Mouse (Mus musculus) G1E (cell line): ENCODE results near the gene Plekhg4. TPM values are rescaled to one million over a fixed set of nuclear protein-coding genes. Genes with fewer than 3 reads are reported as not detected.

Experiments
- ATAC-seq: 2 replicates; pipeline ENCODE4 v1.8.0; 2016; ENCODE audit warnings: mild to moderate bottlenecking; ENCODE audit not compliant: insufficient number of reproducible peaks, poor library complexity, low FRiP score, severe bottlenecking; ENCODE audit errors: extremely low read depth
- DNase-seq: peaks from one replicate; pipeline ENCODE4 v3.0.0; 2012; ENCODE audit warnings: low spot score
- H3K27me3 ChIP-seq: 2 replicates; pipeline ENCODE4 v1.6.1; 2012; ENCODE audit warnings: mild to moderate bottlenecking, low read length, inconsistent platforms; ENCODE audit not compliant: insufficient read depth
- H3K36me3 ChIP-seq: replicated peaks from 2 replicates; pipeline ENCODE3; 2012; ENCODE audit warnings: mild to moderate bottlenecking, inconsistent platforms
- H3K4me1 ChIP-seq: 2 replicates; pipeline ENCODE4 v1.6.1; 2012; ENCODE audit warnings: low read depth, low read length, inconsistent platforms, mixed read lengths; ENCODE audit not compliant: insufficient read depth
- H3K4me3 ChIP-seq: 2 replicates; pipeline ENCODE4 v1.5.1; 2012; ENCODE audit warnings: low read depth, mild to moderate bottlenecking, inconsistent platforms, low read length, moderate library complexity, mixed read lengths
- H3K9me3 ChIP-seq: replicated peaks from 2 replicates; pipeline ENCODE4 v1.6.1; 2012; ENCODE audit warnings: inconsistent platforms
- CTCF ChIP-seq: IDR thresholded peaks from 2 replicates; pipeline ENCODE4 v1.5.1; 2012; ENCODE audit warnings: low read depth, low read length, inconsistent platforms, mixed read lengths
- GATA1 ChIP-seq: IDR thresholded peaks from 2 replicates; pipeline ENCODE4 v1.6.1; 2012; ENCODE audit warnings: borderline replicate concordance, low read length, inconsistent platforms, mixed read lengths
- GATA2 ChIP-seq: IDR thresholded peaks from 2 replicates; pipeline ENCODE4 v1.6.1; 2012; ENCODE audit warnings: low read depth, low read length, inconsistent platforms, borderline replicate concordance
- POLR2AphosphoS5 ChIP-seq: IDR thresholded peaks from 2 replicates; pipeline ENCODE4 v1.6.1; 2012; ENCODE audit warnings: low read depth, low read length, inconsistent platforms; ENCODE audit not compliant: insufficient replicate concordance
- TAL1 ChIP-seq: conservative IDR thresholded peaks from 2 replicates; pipeline ENCODE4 v1.6.1; 2012; ENCODE audit warnings: low read depth, low read length, inconsistent platforms, mixed read lengths
- polyA plus RNA-seq: library from polyadenylated mRNA; stranded (reverse); fragments of >175 nt; gene quantifications from 2 replicates; pipeline ENCODE4 v1.2.3, GENCODE M21; 2012
- total RNA-seq, 2 experiments: library from RNA; stranded (forward) in 1 of 2; stranded (reverse) in 1 of 2; fragments of 200-1000 nt in 1 of 2; fragments of >200 nt in 1 of 2; fragmentation: Nextera tagmentation in 1 of 2; gene quantifications; 2 replicates each; pipeline ENCODE4 v1.2.3; 2014 to 2017

The Plekhg4 gene
- total and polyA plus RNA-seq, 3 experiments: 0.01 to 0.11 TPM; not detected in 1

DNA sequence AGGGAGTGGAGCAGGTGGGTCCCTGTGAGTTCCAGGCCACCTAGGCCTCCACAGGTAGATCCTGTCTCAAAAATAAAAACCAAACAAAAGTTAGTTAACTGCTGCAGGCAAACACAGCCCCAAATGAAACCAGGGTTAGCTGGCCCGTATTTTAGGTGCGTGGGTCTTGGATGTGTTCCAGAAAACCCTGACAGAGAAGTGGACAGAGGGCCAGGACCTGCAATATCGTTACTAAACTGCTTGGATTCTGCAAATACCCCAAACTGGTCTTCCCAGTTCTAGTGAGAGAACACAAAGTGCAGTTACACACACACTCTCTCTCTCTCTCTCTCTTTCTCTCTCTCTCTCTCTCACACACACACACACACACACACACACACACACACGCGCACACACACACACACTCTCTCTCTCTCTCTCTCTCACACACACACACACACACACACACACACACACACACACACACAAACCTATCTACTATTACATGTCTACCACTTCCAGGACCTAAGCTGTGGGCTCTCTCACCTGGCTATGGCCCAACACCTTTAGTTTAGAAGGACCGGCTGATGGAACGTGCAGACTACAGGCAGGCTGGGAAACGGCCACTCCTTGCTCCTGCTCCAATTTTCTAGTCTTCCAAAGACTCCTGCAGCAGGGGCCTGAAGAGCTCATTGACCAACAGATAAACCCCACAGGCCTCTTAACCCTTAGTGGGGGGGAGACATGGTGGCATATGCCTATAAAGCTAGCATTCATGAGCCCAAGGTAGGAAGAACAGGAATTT, 29.1 kb upstream of the Plekhg4 start:
- H3K4me3 ChIP-seq: no peak overlapping the region
- peaks cover 16% of the 10 kb centered on the region for H3K27me3 ChIP-seq
- H3K4me1 ChIP-seq: peaks cover 94% of the 10 kb centered on the region
- no peak for DNase-seq
- no peaks in the 10 kb centered on the region for H3K9me3 ChIP-seq
- no peak for ATAC-seq
- peaks cover 13% of the 10 kb centered on the region for H3K36me3 ChIP-seq
- no peak for TF ChIP-seq GATA1
- TF ChIP-seq CTCF: no peak
- no peak for TF ChIP-seq GATA2
- TF ChIP-seq TAL1: no peak
- TF ChIP-seq POLR2AphosphoS5: no peak

DNA sequence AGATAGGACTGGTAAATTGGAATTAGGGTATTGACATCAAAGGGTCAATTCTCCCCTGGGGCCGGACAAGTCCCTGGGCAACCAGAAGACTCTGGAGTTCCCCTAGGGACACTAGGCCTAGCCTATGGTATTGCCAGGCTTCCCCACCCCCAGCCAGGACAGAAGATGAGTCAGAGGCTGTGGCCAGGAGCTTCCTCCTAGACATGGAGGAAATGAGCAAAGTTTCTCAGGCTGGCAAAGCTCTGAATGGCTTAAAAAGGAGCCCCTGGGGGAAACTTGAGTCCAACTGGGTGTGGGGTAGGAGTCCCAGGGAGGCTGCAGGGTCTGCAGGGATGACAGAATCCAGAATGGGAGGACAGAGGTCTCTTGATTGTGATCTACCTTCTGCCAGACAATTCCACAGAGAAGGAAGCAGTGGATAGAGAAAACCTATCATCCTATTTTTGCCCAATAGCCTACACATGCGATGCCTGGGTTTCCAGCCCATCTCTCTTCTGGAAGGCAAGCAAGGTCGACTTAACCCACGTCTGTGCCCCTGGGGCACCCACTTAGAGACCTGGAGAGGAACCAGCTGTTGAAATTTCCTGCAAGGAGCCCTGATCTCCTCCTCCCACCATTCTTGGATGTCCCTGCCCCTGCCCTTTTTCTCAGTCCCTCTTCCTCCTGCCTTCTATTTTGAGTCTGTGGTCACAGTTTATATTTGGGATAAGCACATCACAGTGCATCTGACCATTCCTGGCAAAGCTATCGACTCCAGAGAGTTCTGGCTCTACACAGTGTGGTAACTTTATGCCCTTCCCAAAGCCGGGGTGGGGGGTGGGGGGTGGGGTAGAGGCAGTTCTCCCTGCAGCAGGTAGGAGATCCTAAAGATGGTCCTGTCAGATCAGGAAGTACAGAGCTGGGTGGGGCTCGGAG, 27.8 kb upstream of the Plekhg4 start:
- DNase-seq: no peak
- TF ChIP-seq GATA2 (no peak), POLR2AphosphoS5 (no peak)
- no peak for ATAC-seq
- H3K4me3 ChIP-seq: no peak overlapping the region
- peaks cover 12% of the 10 kb centered on the region for H3K36me3 ChIP-seq
- no peaks in the 10 kb centered on the region for H3K9me3 ChIP-seq
- H3K27me3 ChIP-seq: peaks cover 30% of the 10 kb centered on the region
- H3K4me1 ChIP-seq: peaks cover 89% of the 10 kb centered on the region

DNA sequence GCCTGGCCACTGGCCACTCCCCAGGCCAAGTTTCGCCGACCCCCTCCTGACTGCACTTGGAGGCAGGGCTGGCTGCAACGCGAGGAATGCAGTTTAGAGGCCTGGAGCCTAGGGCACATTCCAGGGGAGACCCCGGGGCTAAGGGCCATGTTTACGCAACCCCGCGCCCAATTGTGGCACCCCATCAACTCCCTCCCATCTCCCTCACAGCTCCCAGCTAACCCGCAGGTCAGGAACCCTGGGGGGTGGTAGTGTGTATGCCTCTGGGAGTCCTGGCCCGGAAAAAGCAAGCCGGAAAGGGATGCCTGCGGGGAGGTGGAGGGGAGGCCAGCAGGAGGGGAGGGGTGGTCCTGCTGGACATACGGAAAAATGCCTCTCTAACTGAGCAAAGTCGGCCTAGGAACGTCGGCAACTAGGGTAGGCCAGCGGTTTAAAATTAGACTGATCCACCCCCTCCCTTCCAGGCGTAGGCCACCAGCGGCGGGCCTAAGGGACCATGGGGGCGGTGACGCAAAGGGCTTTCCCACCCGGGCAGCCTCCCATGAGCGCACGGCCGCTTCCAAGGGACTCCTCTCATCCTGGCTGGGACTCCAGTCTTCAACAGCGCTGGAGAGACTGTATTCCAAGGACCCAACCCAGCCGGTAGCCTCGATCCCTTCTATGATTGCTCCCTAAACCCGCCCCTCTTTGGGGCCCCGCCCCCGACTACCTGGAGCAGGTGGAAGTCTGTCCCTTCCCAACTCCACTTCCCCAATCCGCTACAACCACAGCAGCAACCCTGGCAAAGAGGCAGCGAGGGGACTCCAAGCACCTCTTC, 26.3 kb upstream of the Plekhg4 start:
- ATAC-seq: no peak
- peaks cover 4% of the 10 kb centered on the region for H3K36me3 ChIP-seq
- no peak for TF ChIP-seq GATA2
- no peak for TF ChIP-seq TAL1
- no peak for TF ChIP-seq GATA1
- TF ChIP-seq CTCF: no peak
- no peak for TF ChIP-seq POLR2AphosphoS5
- DNase-seq: peak; percentile 35
- peak overlapping the region; percentile 74 for H3K4me3 ChIP-seq
- H3K9me3 ChIP-seq: no peaks in the 10 kb centered on the region
- peaks cover 75% of the 10 kb centered on the region for H3K4me1 ChIP-seq
- peaks cover 42% of the 10 kb centered on the region for H3K27me3 ChIP-seq

DNA sequence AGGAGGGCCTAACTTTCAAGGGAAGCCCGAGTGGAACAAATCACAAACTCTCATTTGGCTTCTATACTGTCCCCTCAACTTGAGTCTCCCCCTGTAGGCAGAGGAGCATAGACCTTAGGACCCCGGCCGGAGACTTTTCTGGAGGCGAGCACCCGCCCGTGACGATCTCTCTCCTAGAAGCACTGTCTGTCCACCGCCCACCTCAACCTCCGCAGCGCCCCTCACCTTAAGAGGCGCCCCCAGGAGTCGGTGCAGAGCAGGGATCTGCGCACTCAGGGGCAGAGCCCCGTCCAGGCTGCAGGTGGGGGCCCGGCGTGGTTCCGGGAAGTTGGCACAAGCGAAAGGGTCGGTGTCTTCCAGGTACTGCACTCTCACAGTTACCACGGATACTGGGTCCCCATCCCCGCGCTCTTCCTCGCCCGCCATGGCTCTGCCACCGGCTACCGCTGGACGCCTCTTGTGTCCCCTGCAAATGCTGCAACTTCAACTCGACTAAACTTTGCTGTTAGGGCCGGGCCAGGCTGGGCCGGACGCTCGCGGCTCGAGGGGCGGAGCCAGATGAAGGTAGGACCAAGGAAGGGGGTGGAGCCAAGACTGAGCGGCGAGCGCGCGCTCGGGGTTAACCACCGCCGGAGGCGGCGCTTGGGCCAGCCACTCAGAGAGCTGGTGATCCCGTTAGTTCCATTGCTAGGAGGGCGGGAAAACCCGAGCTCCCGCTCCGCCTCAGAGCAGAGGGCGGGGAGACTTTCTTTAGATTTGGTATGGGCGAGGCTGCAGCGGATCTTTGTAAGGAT, 25.4 kb upstream of the Plekhg4 start, which contains the start of gene Fhod1:
TSS of gene Fhod1 (minus strand) at position 526 of the 794 bp plus-strand sequence.
- H3K9me3 ChIP-seq: no peaks in the 10 kb centered on the region
- DNase-seq (peak; percentile 86), ATAC-seq (peak; percentile 87)
- H3K4me1 ChIP-seq: peaks cover 68% of the 10 kb centered on the region
- peak within 1 kb of the TSS; percentile 74 for H3K4me3 ChIP-seq
- no peak for TF ChIP-seq CTCF
- TF ChIP-seq GATA1: no peak
- no peak for TF ChIP-seq GATA2
- peaks cover 48% of the 10 kb centered on the region for H3K27me3 ChIP-seq
- H3K36me3 ChIP-seq: peaks cover 4% of the 10 kb centered on the region

DNA sequence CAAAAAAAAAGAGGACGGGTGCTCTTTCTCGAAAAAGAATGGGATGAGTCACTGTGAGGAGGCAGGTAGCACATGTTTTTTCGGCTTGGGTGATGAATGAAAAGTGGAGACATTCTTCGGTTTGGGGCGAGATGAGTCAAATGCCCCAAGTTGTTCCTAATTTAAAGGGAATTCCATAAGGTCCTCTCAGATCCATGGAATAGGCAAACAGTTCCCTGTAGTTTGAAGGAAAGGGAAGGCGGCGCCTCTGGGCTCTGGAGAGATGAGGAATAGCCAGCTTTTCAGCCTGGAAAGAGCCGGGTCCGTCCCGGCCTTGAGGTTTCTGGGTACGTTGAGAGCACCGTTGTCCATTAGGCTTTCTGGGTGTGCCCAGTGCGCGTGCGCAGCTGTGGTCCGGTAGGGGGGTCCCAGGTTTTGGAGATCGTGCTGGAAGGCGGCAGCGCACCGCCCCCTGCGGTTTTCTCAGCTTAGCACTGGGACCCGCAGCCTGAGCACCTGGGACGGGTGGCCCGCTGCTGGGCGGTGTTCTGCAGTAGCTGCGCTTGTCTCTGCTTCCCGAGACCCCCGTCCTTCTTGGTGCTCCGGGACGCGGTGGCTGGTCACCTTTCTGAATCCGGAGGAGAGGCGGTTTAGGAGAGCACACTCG, 24.5 kb upstream of the Plekhg4 start, which contains the start of gene Slc9a5:
TSS of gene Slc9a5 (plus strand) at position 394 of the 646 bp plus-strand sequence.
- peaks cover 60% of the 10 kb centered on the region for H3K4me1 ChIP-seq

More for the DNA sequence above, 24.5 kb upstream of the Plekhg4 start, which contains the start of gene Slc9a5:
- TF ChIP-seq POLR2AphosphoS5 (no peak), TAL1 (no peak), GATA2 (no peak), CTCF (no peak)
- ATAC-seq: no peak
- DNase-seq: peak; percentile 38
- Histone ChIP-seq H3K4me3 (peak within 1 kb of the TSS; percentile 74), H3K27me3 (peaks cover 54% of the 10 kb centered on the region), H3K36me3 (peaks cover under 1% of the 10 kb centered on the region), H3K9me3 (no peaks in the 10 kb centered on the region)
